Mouse (Mus musculus) MN1 (cell line): ENCODE measurements around the gene Bloc1s4.

Experiments used
- DNase-seq: peaks from one replicate; pipeline ENCODE4 v3.0.0-alpha.2; 2016; ENCODE audit warnings: low spot score

The Bloc1s4 gene

DNA sequence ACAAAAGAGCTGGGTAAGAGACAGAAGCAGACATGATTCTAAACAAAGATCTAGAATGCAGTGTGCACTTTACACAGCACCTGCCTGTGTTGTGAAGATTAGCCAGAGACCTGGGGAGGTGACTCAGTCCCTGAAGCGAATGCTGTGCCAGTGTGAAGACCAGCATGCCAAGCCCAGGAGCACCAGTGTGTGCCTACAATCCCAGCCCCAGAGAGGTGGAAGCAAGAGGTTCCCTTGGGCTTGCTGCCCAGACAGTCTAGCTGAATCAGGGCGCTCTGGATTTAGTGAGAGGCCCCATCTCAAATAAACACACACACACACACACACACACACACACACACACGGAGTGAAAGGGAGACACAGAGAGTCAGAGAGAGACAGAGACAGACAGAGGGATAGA lies 30.6 kb downstream of the Bloc1s4 start:
- DNase-seq, result no peak

DNA sequence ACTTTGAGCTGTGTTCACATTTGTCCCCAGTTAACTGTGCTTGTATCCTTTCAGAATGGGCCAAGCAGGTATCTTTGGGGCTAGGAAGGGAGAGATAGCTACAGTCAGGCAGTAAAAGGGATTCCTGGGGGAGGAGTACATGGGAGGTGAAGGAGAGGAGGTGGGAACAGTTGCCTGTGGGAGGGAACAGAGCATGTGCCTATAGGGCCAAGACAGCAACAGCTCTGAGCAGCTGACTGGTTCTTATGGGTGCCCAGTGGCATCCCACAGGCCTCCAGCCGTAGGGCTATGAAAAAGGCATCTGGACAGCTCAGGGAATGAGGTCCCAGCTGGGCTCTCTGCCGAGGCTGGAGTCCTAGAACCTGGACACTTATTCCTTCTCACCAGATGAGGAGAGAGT lies 31.6 kb downstream of the Bloc1s4 start:
- DNase-seq, result no peak

DNA sequence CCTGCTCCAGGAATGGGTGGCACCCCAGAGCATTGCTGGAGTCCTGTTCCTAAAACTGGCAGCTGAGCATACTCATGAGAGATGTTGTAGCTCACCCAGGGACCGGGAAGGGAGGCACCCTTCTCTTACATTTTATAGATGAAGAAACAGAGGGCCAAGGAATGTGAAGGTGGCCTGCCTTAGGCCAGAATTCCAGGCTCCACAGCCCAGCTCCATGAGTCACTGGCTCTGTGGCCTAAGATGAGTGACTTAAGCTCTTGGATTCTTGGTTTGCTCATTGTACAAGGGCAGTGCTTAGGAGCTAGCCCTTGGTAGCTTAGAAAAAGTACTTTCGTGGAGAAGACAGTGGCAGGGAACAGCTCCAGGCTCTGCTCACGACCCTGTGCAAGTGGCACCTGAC lies 33.6 kb downstream of the Bloc1s4 start:
- no peak for DNase-seq

DNA sequence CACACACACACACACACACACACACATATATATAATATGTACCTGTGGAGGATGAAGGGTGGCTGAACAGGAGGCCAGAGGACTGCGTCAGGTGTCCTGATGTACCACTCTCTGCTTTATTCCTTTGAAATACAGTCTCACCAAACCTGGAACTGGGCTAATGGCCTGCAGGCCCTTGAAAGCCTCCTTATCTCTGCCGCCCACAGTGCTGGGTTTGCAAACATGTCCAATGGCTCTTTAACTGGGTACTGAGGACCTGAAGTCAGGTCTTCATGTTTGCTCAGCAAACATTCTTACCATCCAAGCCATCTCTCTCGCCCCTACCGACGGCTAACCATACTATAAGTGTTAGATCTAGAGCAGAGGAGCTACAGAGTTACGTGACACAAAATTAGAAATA lies 34.8 kb downstream of the Bloc1s4 start:
- DNase-seq, result no peak

DNA sequence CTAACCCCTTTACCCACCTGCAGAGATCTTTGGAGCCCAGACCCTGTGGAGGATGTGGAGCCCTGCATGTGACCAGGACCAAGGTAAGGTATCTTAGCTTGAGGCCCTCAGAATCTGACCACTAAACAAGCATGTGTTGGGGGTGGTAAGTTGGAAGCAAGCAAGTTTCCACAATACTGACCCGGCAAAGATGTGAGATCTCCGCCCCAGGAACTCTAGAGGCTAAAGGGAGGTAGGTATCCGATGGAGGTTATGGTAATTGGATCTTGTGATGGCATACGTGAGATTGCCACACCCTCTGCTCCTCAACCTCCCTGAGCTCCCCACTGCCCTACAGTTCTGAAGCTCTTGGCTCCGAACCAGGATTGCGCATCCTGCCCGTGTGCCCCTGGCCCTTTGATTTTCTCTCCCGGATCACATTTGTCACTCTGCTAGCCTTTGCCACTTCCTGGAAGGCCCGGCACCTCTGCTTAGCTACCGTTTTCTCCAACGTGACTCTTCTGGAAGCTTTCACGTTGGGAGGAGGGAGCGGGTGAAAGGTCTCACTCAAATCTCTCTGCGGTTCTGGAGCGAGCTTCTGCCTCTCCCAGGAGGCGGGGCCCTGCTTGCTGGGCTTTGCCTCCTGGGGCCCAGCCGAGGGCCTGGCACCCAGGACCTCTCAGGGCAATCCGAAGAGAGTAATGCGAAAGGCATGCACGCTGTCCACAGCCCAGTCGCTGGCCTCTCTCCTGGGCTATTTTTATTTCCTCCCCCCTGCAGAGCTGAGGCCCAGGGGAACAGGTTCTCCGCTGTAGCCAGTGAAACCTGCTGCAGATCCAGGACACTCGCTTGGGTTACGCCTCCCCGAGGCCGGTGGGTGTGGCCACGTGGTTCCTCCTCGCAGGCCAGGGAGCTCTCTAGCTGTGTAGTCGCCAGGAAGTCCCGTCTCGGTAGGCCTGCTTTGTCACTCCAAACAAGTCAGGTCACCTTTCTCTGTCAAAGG lies 35.6 kb downstream of the Bloc1s4 start:
- DNase-seq, result peak; percentile 88

DNA sequence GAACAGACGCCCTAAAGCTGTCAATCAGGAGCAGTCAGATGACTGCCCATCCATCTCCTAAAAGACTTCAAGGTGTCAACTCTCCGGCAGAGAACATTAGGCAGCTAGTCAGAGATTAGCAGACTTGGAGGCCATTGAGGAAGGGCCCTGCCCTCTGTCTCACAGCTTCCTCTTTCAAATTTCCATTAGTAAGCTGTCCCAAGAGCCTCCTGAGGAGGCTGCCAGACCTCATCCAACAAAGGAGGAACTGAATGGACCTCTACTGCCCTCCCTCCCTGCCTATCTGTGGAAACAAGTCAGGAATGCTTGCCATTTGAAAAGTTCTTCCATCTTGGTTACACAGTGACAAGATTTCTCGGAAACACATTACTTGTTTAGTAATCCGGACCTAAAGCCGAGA lies 36.6 kb downstream of the Bloc1s4 start:
- no peak for DNase-seq

DNA sequence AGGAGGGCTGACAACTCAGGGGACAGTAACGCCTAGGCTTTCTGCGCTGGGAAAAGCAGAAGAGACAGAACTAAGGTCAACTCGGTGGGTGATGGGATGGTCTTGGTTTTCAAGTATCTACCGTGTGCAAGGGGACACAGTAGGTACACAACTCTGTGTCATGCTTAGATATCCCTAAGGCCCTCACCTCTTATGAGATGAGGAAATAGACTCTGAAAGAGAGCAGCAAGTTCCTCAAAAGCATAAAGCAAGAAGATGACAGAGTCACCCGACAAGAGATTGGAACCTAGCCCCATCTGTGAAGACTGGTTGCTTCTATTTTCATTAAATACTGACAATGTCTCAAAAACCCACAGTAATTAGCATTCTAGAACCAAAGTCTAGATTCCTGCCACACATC lies 42.7 kb downstream of the Bloc1s4 start:
- no peak for DNase-seq

DNA sequence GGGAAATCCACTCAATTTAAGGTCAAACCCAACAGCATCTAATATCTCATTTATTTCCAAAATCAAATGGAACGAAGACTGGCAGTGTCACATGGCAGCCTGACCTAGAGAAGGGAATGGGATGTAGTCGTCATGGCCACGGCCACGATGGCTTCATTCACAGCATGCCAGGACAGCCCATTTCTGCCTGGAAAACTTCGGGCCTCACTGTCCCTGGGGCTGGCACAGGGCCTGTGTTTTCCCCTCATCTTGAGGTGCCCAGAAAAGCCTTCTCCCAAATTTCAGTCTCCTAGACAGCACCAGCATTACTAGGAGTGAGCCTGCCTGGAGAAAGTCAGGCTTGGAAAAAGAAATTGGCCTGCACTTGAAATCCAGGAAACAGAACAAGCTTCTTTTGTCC lies 43.1 kb downstream of the Bloc1s4 start:
- no peak for DNase-seq

DNA sequence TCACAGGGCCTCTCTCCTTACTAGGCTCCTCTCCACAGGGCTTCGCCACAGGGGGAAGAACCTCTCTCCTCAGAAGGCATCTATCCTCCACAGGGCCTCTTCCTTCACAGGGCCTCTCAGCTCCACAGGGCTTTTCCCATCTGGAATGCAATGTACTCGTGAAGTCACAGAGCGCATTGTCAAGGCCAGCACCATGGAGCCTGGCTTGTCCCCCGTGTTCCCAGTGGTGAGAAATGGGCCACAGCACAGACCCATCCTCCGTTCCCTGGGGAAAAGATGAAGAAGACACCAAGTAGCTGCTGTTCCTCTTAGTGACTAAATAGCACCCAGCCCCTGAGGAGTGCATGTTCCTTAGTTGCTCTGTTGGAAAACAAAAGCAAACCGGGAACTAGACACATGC lies 43.8 kb downstream of the Bloc1s4 start:
- DNase-seq, result no peak

DNA sequence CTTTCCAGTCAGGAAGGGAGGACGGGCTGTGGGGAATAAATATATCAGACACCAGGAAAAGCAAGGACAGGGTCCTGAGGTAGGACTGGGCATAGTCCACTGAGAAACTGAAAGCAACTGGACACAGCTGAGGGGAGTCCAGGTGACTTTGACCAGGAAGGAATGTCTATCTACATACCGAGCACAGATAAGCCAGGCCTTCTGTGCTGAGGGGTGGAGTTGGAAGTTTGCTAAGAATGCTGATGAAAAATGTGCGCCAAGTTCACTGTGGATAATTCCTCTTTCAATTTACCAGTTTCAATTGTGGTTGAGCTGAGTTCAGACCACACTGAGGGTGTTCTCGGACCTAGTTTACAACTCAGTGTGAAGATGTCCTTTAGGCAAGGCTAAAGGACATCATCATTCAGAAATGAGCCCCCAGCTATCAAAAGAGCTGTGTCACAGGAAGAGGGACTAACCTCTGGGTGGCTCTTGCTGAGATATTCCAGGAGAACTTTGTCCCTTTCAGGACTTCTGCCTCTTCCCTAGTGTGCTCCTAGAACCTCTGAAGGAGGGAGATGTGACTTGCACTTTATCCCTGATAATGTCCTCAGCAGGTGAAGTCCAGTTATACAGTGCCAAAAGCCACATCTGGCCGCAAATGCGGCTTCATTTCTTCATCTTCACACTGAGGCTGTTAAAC lies 47.4 kb downstream of the Bloc1s4 start:
- no peak for DNase-seq

DNA sequence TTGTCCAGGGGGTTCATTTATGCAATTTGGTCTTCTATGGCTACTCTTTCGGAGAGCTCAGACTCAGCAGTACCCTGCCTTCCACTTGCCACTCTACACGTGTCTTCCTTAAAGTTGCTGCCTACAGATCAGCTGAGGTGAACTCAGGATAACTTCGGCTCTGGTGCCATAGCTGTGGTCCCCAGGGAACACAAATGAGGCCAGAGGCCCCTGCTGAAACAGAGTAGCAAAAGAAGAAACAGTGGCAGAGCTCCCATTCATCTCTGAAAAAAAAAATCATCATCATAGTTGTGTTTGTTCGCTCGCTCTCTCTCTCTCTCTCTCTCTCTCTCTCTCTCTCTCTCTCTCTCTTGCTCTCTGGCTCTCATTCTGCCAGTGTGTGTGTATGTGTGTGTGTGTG lies 49.8 kb downstream of the Bloc1s4 start:
- no peak for DNase-seq

DNA sequence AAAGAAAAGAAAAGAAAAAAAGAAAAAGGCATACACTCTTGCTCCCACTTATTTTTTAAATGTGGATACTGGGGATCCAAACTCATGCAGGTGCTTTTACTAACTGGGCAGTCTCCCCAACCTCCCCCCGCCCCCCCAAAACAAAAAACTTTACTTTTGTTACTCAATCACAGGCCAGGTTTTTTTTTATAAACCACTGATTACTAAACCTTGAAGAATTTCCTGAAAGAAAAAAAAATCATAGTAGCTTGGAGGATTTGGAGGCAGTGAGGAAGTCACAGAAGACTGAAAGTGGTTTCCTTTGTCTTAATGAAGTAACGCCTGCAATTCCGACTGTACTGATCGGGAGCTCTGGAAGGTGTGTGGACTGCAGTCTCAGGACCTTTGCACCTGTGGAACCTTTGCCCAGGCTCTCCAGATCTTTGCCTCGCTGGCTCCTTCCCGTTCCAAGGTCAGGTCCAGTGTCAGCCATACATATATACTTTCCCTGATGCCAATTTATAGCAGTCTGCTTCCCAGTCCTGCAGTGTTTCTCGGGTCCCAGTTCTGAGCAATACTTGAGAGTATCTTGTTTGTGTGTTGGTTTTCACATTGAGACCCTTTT lies 50.3 kb downstream of the Bloc1s4 start:
- DNase-seq, result no peak
